Mouse (Mus musculus): ENCODE data around the gene Mcrip2. TPM values are rescaled to one million over a fixed set of nuclear protein-coding genes. Genes with fewer than 3 reads are reported as not detected.

Gene Mcrip2
- total and polyA plus RNA-seq, 3 experiments = 234 to 288 (median 254) TPM

DNA sequence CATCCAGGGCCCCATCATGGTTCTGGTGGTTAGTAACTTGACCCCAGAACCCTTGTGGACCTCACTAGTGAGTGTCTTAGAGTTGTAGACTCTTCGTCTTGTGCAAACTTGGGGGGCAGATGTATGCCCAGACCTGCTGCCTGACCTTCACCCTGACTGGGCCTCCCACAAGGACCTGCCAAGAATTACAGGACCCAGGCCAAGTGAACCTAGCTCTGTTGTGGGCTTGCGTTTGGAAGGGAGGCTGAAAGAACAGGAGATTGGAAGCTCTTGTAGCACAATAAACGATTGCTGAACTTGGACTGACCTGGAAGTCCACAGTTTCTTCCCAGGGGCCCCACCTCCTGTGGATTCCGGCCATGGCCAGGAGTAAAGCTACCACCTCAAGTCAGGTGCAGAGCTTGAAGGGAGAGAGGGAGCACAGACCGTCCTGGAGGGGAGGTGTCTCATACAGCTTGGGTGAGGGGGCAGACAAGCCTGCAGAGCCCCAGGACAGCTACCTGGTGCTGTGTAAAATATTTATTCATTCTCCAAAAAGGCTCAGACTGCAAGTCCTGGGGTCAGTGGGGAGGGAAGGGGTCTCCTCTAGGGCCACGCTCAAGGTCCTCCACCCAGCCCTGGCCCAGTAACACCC is 34.5 kb downstream of the Mcrip2 start:
- H3K79me2 ChIP-seq (replicated peaks; ENCODE audit: control insufficient read depth, insufficient read depth, low read length) = peaks cover 2% of the 10 kb centered on the region
- H3K9ac ChIP-seq (ENCODE audit: low read depth, low read length) = peak overlapping the region; percentile 84
- DNase-seq = peak; percentile 40 to 56
- WGBS = 10% methylated on average over 6 of the region's 6 CpGs
- peak overlapping the region; percentile 85 for H3K4me3 ChIP-seq
- H3K27ac ChIP-seq = peak overlapping the region; percentile 100
- H3K36me3 ChIP-seq (ENCODE audit: control insufficient read depth, insufficient read depth, low read length) = no peaks in the 10 kb centered on the region; the same call in 1 of the 2 replicates
- peaks cover 26% of the 10 kb centered on the region for H3K4me1 ChIP-seq (ENCODE audit: control insufficient read depth, insufficient read depth, low read length)
- TF ChIP-seq CTCF (IDR thresholded peaks at IDR 0.05) (no peak), POLR2A (IDR thresholded peaks at IDR 0.05; ENCODE audit: insufficient read depth, low read depth, low read length) (no peak), EP300 (IDR thresholded peaks at IDR 0.05; ENCODE audit: insufficient read depth, low read depth, low read length) (no peak)
- H3K27me3 ChIP-seq (ENCODE audit: control insufficient read depth, insufficient read depth, low read length) = no peaks in the 10 kb centered on the region
- intact Hi-C loops (cut with DNase I) = loop anchor here (5.0 kb wide), 1 partner anchor 33 kb away; the partner anchor contains the start of gene Mcrip2

DNA sequence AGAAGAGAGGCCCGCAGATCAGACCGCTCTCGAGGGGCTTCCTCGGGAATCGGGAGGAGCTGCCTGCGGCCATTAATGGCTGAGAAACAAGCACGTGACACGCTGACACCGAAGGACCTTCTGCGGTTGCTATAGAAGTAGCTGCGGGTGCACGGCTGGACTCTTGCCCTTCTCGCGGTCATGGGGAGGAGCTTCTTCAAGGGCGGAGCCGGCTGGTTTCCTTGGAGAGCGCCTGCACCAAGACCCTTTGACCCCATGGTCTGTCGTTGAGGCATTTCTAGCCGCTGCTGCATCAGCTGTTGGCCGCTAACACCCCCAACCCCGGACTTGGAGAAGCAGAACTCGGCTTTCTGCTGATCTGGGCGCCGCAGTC is 35.3 kb downstream of the Mcrip2 start, which contains the start of gene Stub1:
Stub1 (minus strand) TSS at position 114 of the 373 bp plus-strand sequence.
- TF ChIP-seq POLR2A (IDR thresholded peaks at IDR 0.05; ENCODE audit: insufficient read depth, low read depth, low read length) (no peak; the same call in none of the 2 replicates), CTCF (IDR thresholded peaks at IDR 0.05) (no peak), EP300 (IDR thresholded peaks at IDR 0.05; ENCODE audit: insufficient read depth, low read depth, low read length) (no peak)
- peak; percentile 93 to 94 for DNase-seq
- intact Hi-C loops (cut with DNase I) = loop anchor here (5.0 kb wide), 1 partner anchor 34 kb away; the partner anchor contains the start of gene Mcrip2
- peak within 1 kb of the TSS; percentile 85 for H3K9ac ChIP-seq (ENCODE audit: low read depth, low read length)
- no peaks in the 10 kb centered on the region for H3K27me3 ChIP-seq (ENCODE audit: control insufficient read depth, insufficient read depth, low read length)
- H3K79me2 ChIP-seq (replicated peaks; ENCODE audit: control insufficient read depth, insufficient read depth, low read length) = peaks cover 2% of the 10 kb centered on the region
- peaks cover 28% of the 10 kb centered on the region for H3K4me1 ChIP-seq (ENCODE audit: control insufficient read depth, insufficient read depth, low read length)
- H3K4me3 ChIP-seq = peak within 1 kb of the TSS; percentile 85
- no peaks in the 10 kb centered on the region; the same call in 1 of the 2 replicates for H3K36me3 ChIP-seq (ENCODE audit: control insufficient read depth, insufficient read depth, low read length)
- H3K27ac ChIP-seq = peak within 1 kb of the TSS; percentile 100
- under 1% methylated on average over 24 of the region's 24 CpGs for WGBS

DNA sequence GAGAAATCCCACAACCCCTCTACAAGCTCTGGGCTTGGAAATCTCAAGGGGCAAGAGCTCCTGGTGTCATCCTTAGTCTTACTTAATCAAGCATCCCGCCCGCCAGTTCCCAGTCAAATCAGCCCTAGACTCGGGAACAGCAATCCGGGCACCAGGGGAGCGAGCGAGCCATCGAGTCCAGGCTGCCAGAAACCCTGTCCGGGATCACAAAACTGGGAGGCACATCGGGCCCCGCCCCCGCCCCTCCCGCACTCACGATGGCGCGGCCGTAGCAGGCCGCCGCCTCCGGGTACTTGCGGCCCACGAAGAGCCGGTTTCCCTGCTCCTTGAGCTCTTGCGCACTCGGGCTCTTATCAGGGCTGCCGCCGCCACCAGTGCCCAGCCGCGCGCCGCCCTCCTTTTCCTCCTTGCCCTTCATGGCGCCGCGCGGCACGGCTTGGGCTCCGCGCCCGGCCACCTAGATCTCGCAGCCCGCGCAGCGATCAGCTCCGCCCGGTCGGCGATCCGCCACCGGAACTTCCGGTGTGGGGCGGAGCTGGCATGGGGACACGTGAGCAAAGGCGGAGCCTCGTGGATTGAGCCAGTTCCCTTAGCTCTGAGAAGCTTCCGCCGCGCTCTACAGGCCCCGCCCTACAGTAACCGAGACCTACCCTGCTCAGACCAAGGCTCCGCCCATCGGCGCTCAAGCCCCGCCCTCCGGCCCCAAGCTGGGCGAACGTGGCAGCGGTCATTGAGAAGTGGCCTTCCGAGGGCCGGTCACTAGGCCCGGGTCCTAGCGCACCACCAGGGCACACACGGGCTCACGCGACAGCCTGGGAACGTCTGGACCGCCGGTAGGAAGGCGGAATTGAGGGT is 35.9 kb downstream of the Mcrip2 start:
- Histone ChIP-seq H3K9ac (ENCODE audit: low read depth, low read length) (peak overlapping the region; percentile 85), H3K4me1 (ENCODE audit: control insufficient read depth, insufficient read depth, low read length) (peaks cover 26% of the 10 kb centered on the region), H3K27me3 (ENCODE audit: control insufficient read depth, insufficient read depth, low read length) (no peaks in the 10 kb centered on the region), H3K79me2 (replicated peaks; ENCODE audit: control insufficient read depth, insufficient read depth, low read length) (peaks cover 2% of the 10 kb centered on the region), H3K4me3 (peak overlapping the region; percentile 85), H3K36me3 (ENCODE audit: control insufficient read depth, insufficient read depth, low read length) (no peaks in the 10 kb centered on the region; the same call in 1 of the 2 replicates), H3K27ac (peak overlapping the region; percentile 100)
- TF ChIP-seq POLR2A (IDR thresholded peaks at IDR 0.05; ENCODE audit: insufficient read depth, low read depth, low read length) (peak; percentile 83; the same call in 1 of the 2 replicates), CTCF (IDR thresholded peaks at IDR 0.05) (no peak), EP300 (IDR thresholded peaks at IDR 0.05; ENCODE audit: insufficient read depth, low read depth, low read length) (0 out of 2 replicates have a peak, but pooled peaks have one; percentile 8)
- WGBS = under 1% methylated on average over 77 of the region's 77 CpGs
- intact Hi-C loops (cut with DNase I) = loop anchor here (5.0 kb wide), 1 partner anchor 35 kb away; the partner anchor contains the start of gene Mcrip2
- DNase-seq = peak; percentile 100

DNA sequence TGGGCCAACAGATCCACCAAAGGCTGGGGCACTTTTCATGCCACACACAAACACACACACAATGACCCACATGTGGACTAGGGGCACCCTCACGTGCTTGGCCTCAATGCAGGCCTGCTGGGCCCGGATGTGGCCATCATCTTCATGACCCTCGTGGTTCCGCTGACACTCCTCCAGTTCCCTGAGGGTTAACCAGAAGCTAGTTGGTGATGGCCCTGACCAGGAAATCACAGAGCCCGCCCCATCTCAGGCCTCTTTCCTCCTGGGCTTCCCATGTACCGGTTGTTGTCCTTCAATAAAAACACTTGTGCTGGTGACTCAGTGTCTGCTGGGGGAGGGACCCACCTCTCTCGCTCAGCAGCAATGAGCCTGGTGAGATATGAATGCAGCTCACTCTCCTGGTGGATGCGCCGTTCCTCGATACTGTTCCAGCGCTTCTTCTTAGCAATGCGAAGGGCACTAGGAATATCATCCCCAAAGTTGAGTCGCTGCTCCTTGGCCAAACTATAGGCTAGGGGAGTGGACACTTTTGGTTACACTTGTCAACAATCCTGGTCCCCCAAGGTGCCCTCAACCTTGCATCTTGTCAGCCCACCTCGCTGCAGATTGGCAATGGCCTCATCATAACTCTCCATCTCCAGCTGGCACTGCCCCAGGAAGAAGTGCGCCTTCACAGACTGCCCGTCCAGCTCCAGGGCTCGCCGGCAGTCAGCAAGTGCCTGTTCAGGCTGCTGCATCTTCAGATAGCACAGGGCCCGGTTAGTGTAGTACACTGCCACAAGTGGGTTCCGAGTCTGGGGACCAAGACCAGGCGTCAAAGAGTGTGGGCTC is 36.9 kb downstream of the Mcrip2 start:
- peak overlapping the region; percentile 100 for H3K27ac ChIP-seq
- H3K36me3 ChIP-seq (ENCODE audit: control insufficient read depth, insufficient read depth, low read length) = no peaks in the 10 kb centered on the region; the same call in 1 of the 2 replicates
- H3K4me1 ChIP-seq (ENCODE audit: control insufficient read depth, insufficient read depth, low read length) = peaks cover 23% of the 10 kb centered on the region
- no peak for DNase-seq
- H3K79me2 ChIP-seq (replicated peaks; ENCODE audit: control insufficient read depth, insufficient read depth, low read length) = peaks cover 2% of the 10 kb centered on the region
- TF ChIP-seq POLR2A (IDR thresholded peaks at IDR 0.05; ENCODE audit: insufficient read depth, low read depth, low read length) (0 out of 2 replicates have a peak, but pooled peaks have one; percentile 10), CTCF (IDR thresholded peaks at IDR 0.05) (no peak)
- H3K9ac ChIP-seq (ENCODE audit: low read depth, low read length) = peak overlapping the region; percentile 85
- intact Hi-C loops (cut with DNase I) = loop anchor here (5.0 kb wide), 1 partner anchor 36 kb away; the partner anchor contains the start of gene Mcrip2
- WGBS = 28% methylated on average over 21 of the region's 21 CpGs
- peak overlapping the region; percentile 85 for H3K4me3 ChIP-seq
- no peaks in the 10 kb centered on the region for H3K27me3 ChIP-seq (ENCODE audit: control insufficient read depth, insufficient read depth, low read length)

DNA sequence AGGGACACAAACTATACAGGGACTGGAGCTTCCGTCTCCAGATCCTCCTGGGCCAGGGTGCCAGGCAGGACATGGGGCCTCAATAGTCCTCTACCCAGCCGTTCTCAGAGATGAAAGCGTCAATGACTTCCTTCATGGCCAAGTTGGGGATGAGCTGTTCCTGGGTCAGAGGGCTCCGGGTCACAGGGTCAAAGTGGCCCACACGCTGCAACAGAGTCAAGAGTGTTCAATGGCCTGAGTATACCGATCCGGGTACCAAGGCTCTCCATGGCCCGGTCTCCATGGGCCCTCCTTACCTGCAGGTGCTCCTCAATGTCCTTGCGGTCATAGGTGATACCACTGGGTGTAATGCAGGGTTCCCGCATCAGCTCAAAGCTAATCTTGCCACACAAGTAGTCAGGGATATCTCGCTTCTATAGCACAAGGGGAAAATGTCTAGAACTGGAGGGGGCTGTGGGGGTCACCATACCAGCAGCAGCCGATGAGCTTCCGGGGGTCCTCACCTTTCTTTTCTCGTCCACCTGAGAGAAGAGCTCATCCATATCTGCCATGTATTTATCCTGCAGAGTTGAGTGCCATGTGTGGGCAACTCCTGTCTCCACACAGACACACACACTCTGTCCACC is 37.6 kb downstream of the Mcrip2 start:
- intact Hi-C loops (cut with DNase I) = loop anchor here (5.0 kb wide), 1 partner anchor 36 kb away; the partner anchor contains the start of gene Mcrip2
- 84% methylated on average over 14 of the region's 14 CpGs for WGBS
- TF ChIP-seq POLR2A (IDR thresholded peaks at IDR 0.05; ENCODE audit: insufficient read depth, low read depth, low read length) = no peak
- no peak for TF ChIP-seq EP300 (IDR thresholded peaks at IDR 0.05; ENCODE audit: insufficient read depth, low read depth, low read length)
- no peak for TF ChIP-seq CTCF (IDR thresholded peaks at IDR 0.05)
- H3K79me2 ChIP-seq (replicated peaks; ENCODE audit: control insufficient read depth, insufficient read depth, low read length) = peaks cover 2% of the 10 kb centered on the region
- no peak for DNase-seq
- H3K9ac ChIP-seq (ENCODE audit: low read depth, low read length) = no peak overlapping the region
- H3K27me3 ChIP-seq (ENCODE audit: control insufficient read depth, insufficient read depth, low read length) = no peaks in the 10 kb centered on the region
- no peak overlapping the region for H3K27ac ChIP-seq
- H3K36me3 ChIP-seq (ENCODE audit: control insufficient read depth, insufficient read depth, low read length) = no peaks in the 10 kb centered on the region; the same call in 1 of the 2 replicates
- H3K4me1 ChIP-seq (ENCODE audit: control insufficient read depth, insufficient read depth, low read length) = peaks cover 20% of the 10 kb centered on the region
- H3K4me3 ChIP-seq = no peak overlapping the region
